Mouse (Mus musculus): ENCODE data around the gene Emx2. TPM values are rescaled to one million over a fixed set of nuclear protein-coding genes. Genes with fewer than 3 reads are reported as not detected.

Gene Emx2
- total RNA-seq (2022): 10 to 100 TPM in 3 of 4 experiments, 1 to 10 TPM in 1; 9.1 to 13.3 (median 11.3) TPM

GRCm38 (mm10) chr19:59457951-59458742 lies at the start of gene Emx2:
Emx2 (plus strand) TSS chr19:59458372.
- peak in 1 of 2 experiments; percentile 55 for DNase-seq (ENCODE audit: low spot score in 2 of 2)

GRCm38 (mm10) chr19:59414128-59414527 lies 44.0 kb upstream of the Emx2 start:
- DNase-seq (ENCODE audit: low spot score in 2 of 2): no peak

- DNase-seq (ENCODE audit: low spot score in 2 of 2): peak; percentile 77 to 92
These were observed 40.1 kb upstream of the Emx2 start for GRCm38 (mm10) chr19:59418024-59418423.

- DNase-seq (ENCODE audit: low spot score in 2 of 2): no peak
These were observed 39.5 kb upstream of the Emx2 start for GRCm38 (mm10) chr19:59418671-59419070.

GRCm38 (mm10) chr19:59422393-59422792 lies 35.8 kb upstream of the Emx2 start:
- no peak for DNase-seq (ENCODE audit: low spot score in 2 of 2)

GRCm38 (mm10) chr19:59423685-59424084 lies 34.5 kb upstream of the Emx2 start:
- DNase-seq (ENCODE audit: low spot score in 2 of 2): no peak

GRCm38 (mm10) chr19:59424975-59425374 lies 33.2 kb upstream of the Emx2 start:
- DNase-seq (ENCODE audit: low spot score in 2 of 2): no peak

- no peak for DNase-seq (ENCODE audit: low spot score in 2 of 2)
These were observed 25.9 kb upstream of the Emx2 start for GRCm38 (mm10) chr19:59432286-59432685.

- DNase-seq (ENCODE audit: low spot score in 2 of 2): no peak
These were observed 7.5 kb upstream of the Emx2 start for GRCm38 (mm10) chr19:59450561-59451135.

GRCm38 (mm10) chr19:59451441-59451951 lies 6.7 kb upstream of the Emx2 start:
- no peak for DNase-seq (ENCODE audit: low spot score in 2 of 2)

GRCm38 (mm10) chr19:59452321-59452720 lies 5.9 kb upstream of the Emx2 start:
- no peak for DNase-seq (ENCODE audit: low spot score in 2 of 2)

GRCm38 (mm10) chr19:59453591-59453990 lies 4.6 kb upstream of the Emx2 start:
- DNase-seq (ENCODE audit: low spot score in 2 of 2): no peak

GRCm38 (mm10) chr19:59454196-59454595 lies 4.0 kb upstream of the Emx2 start:
- DNase-seq (ENCODE audit: low spot score in 2 of 2): peak in 1 of 2 experiments; percentile 76

GRCm38 (mm10) chr19:59455671-59456070 lies 2.5 kb upstream of the Emx2 start:
- no peak for DNase-seq (ENCODE audit: low spot score in 2 of 2)

GRCm38 (mm10) chr19:59457011-59457945 lies 894 bp upstream of the Emx2 start:
- DNase-seq (ENCODE audit: low spot score in 2 of 2): peak in 1 of 2 experiments; percentile 32

GRCm38 (mm10) chr19:59458743-59459135 lies 567 bp downstream of the Emx2 start:
- DNase-seq (ENCODE audit: low spot score in 2 of 2): no peak

- no peak for DNase-seq (ENCODE audit: low spot score in 2 of 2)
These were observed 1.1 kb downstream of the Emx2 start for GRCm38 (mm10) chr19:59459158-59459781.

GRCm38 (mm10) chr19:59459811-59460241 lies 1.7 kb downstream of the Emx2 start:
- no peak for DNase-seq (ENCODE audit: low spot score in 2 of 2)

- no peak for DNase-seq (ENCODE audit: low spot score in 2 of 2)
These were observed 2.4 kb downstream of the Emx2 start for GRCm38 (mm10) chr19:59460328-59461115.
